Mouse (Mus musculus): ENCODE data around the gene Gm26620. TPM values are rescaled to one million over a fixed set of nuclear protein-coding genes. Genes with fewer than 3 reads are reported as not detected.
A peak's percentile ranks its signal among the peaks of the same experiment; 100 is the strongest.

Gene Gm26620
- polyA plus RNA-seq, 1 experiment from 2014 or later, result 1.1 TPM

DNA sequence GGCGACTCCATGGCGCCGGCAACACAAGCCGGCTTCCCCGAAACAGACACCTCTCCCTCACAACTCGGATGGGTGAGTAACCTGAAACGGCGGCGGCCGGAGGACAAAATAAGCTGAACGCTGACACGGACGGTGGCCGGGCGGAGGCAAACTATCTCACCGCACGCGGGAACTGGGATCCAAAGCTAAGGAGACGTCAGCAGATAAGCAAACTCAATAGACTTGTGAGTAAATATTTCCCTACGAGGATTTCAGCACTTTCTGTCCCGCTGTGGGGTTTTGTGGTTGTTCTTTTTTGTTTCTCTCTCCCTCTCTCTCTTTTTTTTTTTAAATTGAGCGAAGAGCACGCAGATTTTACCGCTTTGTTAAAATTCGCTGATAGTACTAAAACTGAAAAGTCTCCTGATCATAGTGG lies 17.2 kb upstream of the Gm26620 start, which contains the start of gene Atf6:
Atf6 (minus strand) TSS at position 81 of the 415 bp plus-strand sequence.
- Histone ChIP-seq H3K27me3 (replicated peaks; ENCODE audit: control insufficient read depth, insufficient read depth, low read length) (no peaks in the 10 kb centered on the region), H3K36me3 (ENCODE audit: control insufficient read depth, insufficient read depth) (0 out of 2 replicates have a peak, but pooled peaks cover 2% of the 10 kb centered on the region), H3K4me2 (ENCODE audit: low read length) (peak within 1 kb of the TSS; percentile 81), H3K9ac (replicated peaks; ENCODE audit: low read depth, low read length) (peak within 1 kb of the TSS; percentile 88), H3K4me3 (replicated peaks; ENCODE audit: low read length) (peak within 1 kb of the TSS; percentile 96), H3K4me1 (replicated peaks; ENCODE audit: control insufficient read depth, insufficient read depth, low read length) (peaks cover 10% of the 10 kb centered on the region), H3K9me3 (ENCODE audit: control insufficient read depth, low read length) (no peaks in the 10 kb centered on the region), H3K27ac (ENCODE audit: low read length) (peak within 1 kb of the TSS; percentile 61)
- WGBS, result under 1% methylated on average over 25 of the region's 25 CpGs
- ATAC-seq, result peak; percentile 76

GRCm38 (mm10) chr1:170868107-170868904 lies 16.6 kb upstream of the Gm26620 start:
- Histone ChIP-seq H3K9me3 (ENCODE audit: control insufficient read depth, low read length) (no peaks in the 10 kb centered on the region), H3K27ac (ENCODE audit: low read length) (0 out of 2 replicates have a peak overlapping the region, but pooled peaks have one; percentile 39), H3K36me3 (ENCODE audit: control insufficient read depth, insufficient read depth) (0 out of 2 replicates have a peak, but pooled peaks cover 2% of the 10 kb centered on the region), H3K9ac (replicated peaks; ENCODE audit: low read depth, low read length) (peak overlapping the region; percentile 88), H3K4me3 (replicated peaks; ENCODE audit: low read length) (peak overlapping the region; percentile 96), H3K4me1 (replicated peaks; ENCODE audit: control insufficient read depth, insufficient read depth, low read length) (peaks cover 10% of the 10 kb centered on the region), H3K27me3 (replicated peaks; ENCODE audit: control insufficient read depth, insufficient read depth, low read length) (no peaks in the 10 kb centered on the region), H3K4me2 (ENCODE audit: low read length) (peak overlapping the region; percentile 81)
- ATAC-seq, result peak; percentile 89
- WGBS, result under 1% methylated on average over 33 of the region's 33 CpGs

GRCm38 (mm10) chr1:170868905-170869283 lies 16.0 kb upstream of the Gm26620 start:
- ATAC-seq, result peak; percentile 27
- WGBS, result 19% methylated on average over 14 of the region's 14 CpGs

DNA sequence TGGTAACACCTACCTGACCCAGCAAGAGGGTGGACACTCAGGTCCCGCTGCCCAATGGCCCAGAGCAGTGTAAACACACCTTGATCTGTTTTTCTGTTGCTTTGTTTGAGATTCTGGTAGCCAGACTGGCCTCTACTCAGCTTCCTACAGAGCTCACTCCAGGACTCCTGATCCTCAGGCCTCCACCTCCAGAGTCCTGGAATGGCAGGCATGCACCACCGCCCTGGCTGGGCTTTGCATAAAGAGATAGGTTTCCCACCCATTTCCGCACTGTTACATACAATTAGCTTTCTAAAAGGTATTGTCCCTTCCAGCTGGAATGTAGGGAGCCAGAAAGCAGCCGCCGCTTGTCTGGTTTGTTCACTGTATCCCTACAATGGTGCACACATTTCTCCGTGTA lies 13.5 kb upstream of the Gm26620 start:
- Histone ChIP-seq H3K4me2 (ENCODE audit: low read length) (no peak overlapping the region), H3K9me3 (ENCODE audit: control insufficient read depth, low read length) (no peaks in the 10 kb centered on the region), H3K36me3 (ENCODE audit: control insufficient read depth, insufficient read depth) (peaks cover 7% of the 10 kb centered on the region; the same call in 1 of the 2 replicates), H3K9ac (replicated peaks; ENCODE audit: low read depth, low read length) (no peak overlapping the region), H3K27ac (ENCODE audit: low read length) (no peak overlapping the region), H3K27me3 (replicated peaks; ENCODE audit: control insufficient read depth, insufficient read depth, low read length) (no peaks in the 10 kb centered on the region), H3K4me3 (replicated peaks; ENCODE audit: low read length) (no peak overlapping the region), H3K4me1 (replicated peaks; ENCODE audit: control insufficient read depth, insufficient read depth, low read length) (peaks cover 7% of the 10 kb centered on the region)
- 84% methylated on average over 6 of the region's 6 CpGs for WGBS
- ATAC-seq, result no peak

More at GRCm38 (mm10) chr1:170868905-170869283, 16.0 kb upstream of the Gm26620 start:
- Histone ChIP-seq H3K9me3 (ENCODE audit: control insufficient read depth, low read length) (no peaks in the 10 kb centered on the region), H3K4me2 (ENCODE audit: low read length) (peak overlapping the region; percentile 81), H3K9ac (replicated peaks; ENCODE audit: low read depth, low read length) (peak overlapping the region; percentile 55), H3K27ac (ENCODE audit: low read length) (0 out of 2 replicates have a peak overlapping the region, but pooled peaks have one; percentile 39), H3K27me3 (replicated peaks; ENCODE audit: control insufficient read depth, insufficient read depth, low read length) (no peaks in the 10 kb centered on the region), H3K4me1 (replicated peaks; ENCODE audit: control insufficient read depth, insufficient read depth, low read length) (peaks cover 10% of the 10 kb centered on the region), H3K4me3 (replicated peaks; ENCODE audit: low read length) (peak overlapping the region; percentile 55), H3K36me3 (ENCODE audit: control insufficient read depth, insufficient read depth) (0 out of 2 replicates have a peak, but pooled peaks cover 2% of the 10 kb centered on the region)

DNA sequence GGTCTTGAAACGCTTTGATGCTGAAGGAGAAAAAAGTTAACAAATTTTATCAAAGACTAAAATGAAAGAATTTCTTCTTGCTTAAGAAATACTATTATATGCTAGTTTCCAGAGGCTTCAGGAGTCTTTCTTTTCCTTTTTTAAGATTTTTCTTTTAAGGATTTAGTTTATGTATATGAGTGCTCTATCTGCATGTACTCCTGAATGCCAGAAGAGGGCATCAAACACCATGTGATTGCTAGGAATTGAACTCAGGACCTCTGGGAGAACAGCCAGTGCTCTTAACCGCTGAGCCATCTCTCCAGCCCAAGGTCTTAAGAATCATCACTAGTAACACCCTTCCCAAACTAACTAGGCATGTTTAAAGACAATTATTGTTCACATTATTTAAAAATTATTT lies 12.9 kb upstream of the Gm26620 start:
- H3K4me2 ChIP-seq (ENCODE audit: low read length), result no peak overlapping the region
- H3K27me3 ChIP-seq (replicated peaks; ENCODE audit: control insufficient read depth, insufficient read depth, low read length), result no peaks in the 10 kb centered on the region
- no peak overlapping the region for H3K27ac ChIP-seq (ENCODE audit: low read length)
- peaks cover 7% of the 10 kb centered on the region; the same call in 1 of the 2 replicates for H3K36me3 ChIP-seq (ENCODE audit: control insufficient read depth, insufficient read depth)
- H3K4me3 ChIP-seq (replicated peaks; ENCODE audit: low read length), result no peak overlapping the region
- no peaks in the 10 kb centered on the region for H3K9me3 ChIP-seq (ENCODE audit: control insufficient read depth, low read length)
- no peak overlapping the region for H3K9ac ChIP-seq (replicated peaks; ENCODE audit: low read depth, low read length)
- no peak for ATAC-seq
- WGBS, result 87% methylated on average over 2 of the region's 2 CpGs
- peaks cover 3% of the 10 kb centered on the region; the same call in 1 of the 2 replicates for H3K4me1 ChIP-seq (replicated peaks; ENCODE audit: control insufficient read depth, insufficient read depth, low read length)

- Histone ChIP-seq H3K4me3 (replicated peaks; ENCODE audit: low read length) (no peak overlapping the region), H3K27me3 (replicated peaks; ENCODE audit: control insufficient read depth, insufficient read depth, low read length) (no peaks in the 10 kb centered on the region), H3K27ac (ENCODE audit: low read length) (no peak overlapping the region), H3K4me1 (replicated peaks; ENCODE audit: control insufficient read depth, insufficient read depth, low read length) (no peaks in the 10 kb centered on the region), H3K36me3 (ENCODE audit: control insufficient read depth, insufficient read depth) (peaks cover 13% of the 10 kb centered on the region), H3K4me2 (ENCODE audit: low read length) (no peak overlapping the region), H3K9ac (replicated peaks; ENCODE audit: low read depth, low read length) (no peak overlapping the region), H3K9me3 (ENCODE audit: control insufficient read depth, low read length) (no peaks in the 10 kb centered on the region)
- no peak for ATAC-seq
- 93% methylated on average over 3 of the region's 3 CpGs for WGBS
Measured at GRCm38 (mm10) chr1:170875676-170876075, 9.2 kb upstream of the Gm26620 start.

DNA sequence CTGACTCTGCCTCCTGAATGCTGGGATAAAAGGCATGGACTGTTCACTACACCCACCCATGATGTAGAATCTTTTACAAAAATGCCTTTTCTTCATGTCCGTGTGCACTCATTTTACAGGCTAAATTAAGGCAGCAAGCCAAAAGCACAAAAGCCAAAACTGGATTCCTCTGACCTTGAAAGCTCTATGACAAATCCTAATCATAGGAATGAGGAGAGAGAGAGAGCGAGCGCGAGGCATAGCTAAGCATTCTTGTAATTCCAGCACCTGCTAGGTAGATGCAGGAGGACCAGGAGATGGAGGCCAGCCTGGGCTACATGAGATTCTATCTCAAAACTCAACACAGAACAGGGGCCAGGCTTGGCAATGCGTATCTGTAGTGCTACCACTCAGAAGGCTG lies 8.0 kb upstream of the Gm26620 start:
- H3K4me2 ChIP-seq (ENCODE audit: low read length), result no peak overlapping the region
- no peak overlapping the region for H3K9ac ChIP-seq (replicated peaks; ENCODE audit: low read depth, low read length)
- H3K27me3 ChIP-seq (replicated peaks; ENCODE audit: control insufficient read depth, insufficient read depth, low read length), result no peaks in the 10 kb centered on the region
- no peaks in the 10 kb centered on the region for H3K9me3 ChIP-seq (ENCODE audit: control insufficient read depth, low read length)
- WGBS, result 93% methylated on average over 5 of the region's 5 CpGs
- peaks cover 11% of the 10 kb centered on the region for H3K36me3 ChIP-seq (ENCODE audit: control insufficient read depth, insufficient read depth)
- H3K27ac ChIP-seq (ENCODE audit: low read length), result no peak overlapping the region
- ATAC-seq, result no peak
- H3K4me3 ChIP-seq (replicated peaks; ENCODE audit: low read length), result no peak overlapping the region
- H3K4me1 ChIP-seq (replicated peaks; ENCODE audit: control insufficient read depth, insufficient read depth, low read length), result no peaks in the 10 kb centered on the region

- 91% methylated on average over 5 of the region's 5 CpGs for WGBS
- Histone ChIP-seq H3K27me3 (replicated peaks; ENCODE audit: control insufficient read depth, insufficient read depth, low read length) (no peaks in the 10 kb centered on the region), H3K9me3 (ENCODE audit: control insufficient read depth, low read length) (no peaks in the 10 kb centered on the region), H3K9ac (replicated peaks; ENCODE audit: low read depth, low read length) (no peak overlapping the region), H3K4me1 (replicated peaks; ENCODE audit: control insufficient read depth, insufficient read depth, low read length) (peaks cover 15% of the 10 kb centered on the region), H3K36me3 (ENCODE audit: control insufficient read depth, insufficient read depth) (peaks cover 6% of the 10 kb centered on the region), H3K27ac (ENCODE audit: low read length) (no peak overlapping the region), H3K4me2 (ENCODE audit: low read length) (no peak overlapping the region), H3K4me3 (replicated peaks; ENCODE audit: low read length) (no peak overlapping the region)
- no peak for ATAC-seq
Measured at GRCm38 (mm10) chr1:170882915-170883485, 1.9 kb upstream of the Gm26620 start.

DNA sequence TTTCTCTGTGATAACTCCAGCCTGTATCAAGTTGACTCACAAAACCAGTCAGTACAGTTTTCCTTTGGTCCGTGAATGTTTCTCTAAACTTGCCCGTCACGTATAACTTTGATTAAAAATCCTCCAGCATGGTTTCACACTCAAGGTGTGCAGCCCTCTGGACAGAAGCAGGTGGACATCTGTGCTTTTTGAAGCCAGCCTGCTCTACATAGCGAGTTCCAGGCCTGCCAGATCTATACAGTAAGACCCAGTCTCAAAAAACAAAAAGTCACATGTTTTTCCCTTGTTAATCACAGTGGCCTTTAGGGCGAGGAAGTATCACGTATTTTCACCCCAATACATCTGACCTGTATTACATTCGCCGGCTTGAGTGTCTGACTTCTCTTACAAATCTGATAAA lies 475 bp upstream of the Gm26620 start:
- H3K4me3 ChIP-seq (replicated peaks; ENCODE audit: low read length), result peak overlapping the region; percentile 64
- H3K27ac ChIP-seq (ENCODE audit: low read length), result no peak overlapping the region; the same call in 1 of the 2 replicates
- H3K4me1 ChIP-seq (replicated peaks; ENCODE audit: control insufficient read depth, insufficient read depth, low read length), result peaks cover 15% of the 10 kb centered on the region
- H3K9me3 ChIP-seq (ENCODE audit: control insufficient read depth, low read length), result no peaks in the 10 kb centered on the region
- H3K27me3 ChIP-seq (replicated peaks; ENCODE audit: control insufficient read depth, insufficient read depth, low read length), result no peaks in the 10 kb centered on the region
- peak overlapping the region; percentile 83 for H3K4me2 ChIP-seq (ENCODE audit: low read length)
- ATAC-seq, result no peak
- H3K9ac ChIP-seq (replicated peaks; ENCODE audit: low read depth, low read length), result peak overlapping the region; percentile 73
- WGBS, result 25% methylated on average over 8 of the region's 8 CpGs
- peaks cover under 1% of the 10 kb centered on the region for H3K36me3 ChIP-seq (ENCODE audit: control insufficient read depth, insufficient read depth)

Data from forebrain, embryonic 16.5 days (tissue).